Mouse (Mus musculus) olfactory bulb, adult 2 months (tissue): ENCODE results near the gene Asap3. TPM values are rescaled to one million over a fixed set of nuclear protein-coding genes. Genes with fewer than 3 reads are reported as not detected.

Experiments
- H3K27ac ChIP-seq: fragments of 200-500 bp; 2 replicates; pipeline ENCODE4 v1.5.1; 2012; ENCODE audit warnings: low read depth, low read length; ENCODE audit not compliant: insufficient read depth
- H3K4me1 ChIP-seq: fragments of 200-500 bp; 2 replicates; pipeline ENCODE4 v1.6.1; 2012; ENCODE audit warnings: low read length; ENCODE audit not compliant: control insufficient read depth, insufficient read depth
- H3K4me3 ChIP-seq: fragments of 200-500 bp; 2 replicates; pipeline ENCODE4 v1.5.1; 2012; ENCODE audit warnings: mild to moderate bottlenecking, low read depth, low read length, moderate library complexity; ENCODE audit not compliant: insufficient read depth
- CTCF ChIP-seq: fragments of 200-500 bp; IDR thresholded peaks from 2 replicates; pipeline ENCODE4 v1.5.1; 2012; ENCODE audit warnings: low read depth, mild to moderate bottlenecking, low read length, moderate library complexity; ENCODE audit not compliant: insufficient read depth
- POLR2A ChIP-seq: fragments of 200-500 bp; IDR thresholded peaks from 2 replicates; pipeline ENCODE4 v1.6.1; 2012; ENCODE audit warnings: mild to moderate bottlenecking, low read depth, low read length, moderate library complexity; ENCODE audit not compliant: insufficient read depth
- WGBS: fragments of 180-500 bp; shearing (Covaris S2); methylation state at CpG from one replicate; pipeline ENCODE4 v1.1.7; 2018; 5-methylcytosine and 5-hydroxymethylcytosine counted together
- polyA plus RNA-seq: library from polyadenylated mRNA; stranded (reverse); fragments of >200 nt; gene quantifications from 2 replicates; pipeline ENCODE4 v1.2.4, GENCODE M21; 2012; ENCODE audit warnings: low replicate concordance; ENCODE audit not compliant: missing spikeins, insufficient read depth, insufficient read length

The Asap3 gene
- polyA plus RNA-seq, 1 experiment, result not detected

DNA sequence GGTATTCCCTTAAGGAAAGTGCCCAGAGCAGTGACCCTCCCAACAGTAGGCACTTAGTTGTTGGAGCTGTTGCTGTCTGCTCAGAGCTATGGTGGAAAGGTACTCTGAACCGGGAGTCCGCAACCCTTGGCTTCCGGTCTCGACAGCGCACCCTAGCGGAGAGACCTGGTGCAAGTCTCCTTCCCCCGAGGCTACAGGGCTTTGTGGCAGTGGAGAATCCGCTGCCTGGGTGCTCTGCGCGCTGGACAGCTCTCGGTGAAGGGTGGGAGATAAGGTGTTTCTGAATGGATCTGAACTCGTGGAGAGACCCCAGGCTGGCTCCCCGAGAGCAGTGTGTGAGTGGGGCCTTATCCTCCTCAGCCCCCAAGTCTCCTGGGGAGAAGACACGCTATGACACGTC lies 26.2 kb upstream of the Asap3 start:
- no peak for TF ChIP-seq POLR2A
- TF ChIP-seq CTCF, result peak; percentile 54; the same call in 1 of the 2 replicates
- peaks cover 19% of the 10 kb centered on the region for H3K4me1 ChIP-seq
- H3K4me3 ChIP-seq, result peak overlapping the region; percentile 42
- WGBS, result 9% methylated on average over 15 of the region's 15 CpGs
- no peak overlapping the region for H3K27ac ChIP-seq

DNA sequence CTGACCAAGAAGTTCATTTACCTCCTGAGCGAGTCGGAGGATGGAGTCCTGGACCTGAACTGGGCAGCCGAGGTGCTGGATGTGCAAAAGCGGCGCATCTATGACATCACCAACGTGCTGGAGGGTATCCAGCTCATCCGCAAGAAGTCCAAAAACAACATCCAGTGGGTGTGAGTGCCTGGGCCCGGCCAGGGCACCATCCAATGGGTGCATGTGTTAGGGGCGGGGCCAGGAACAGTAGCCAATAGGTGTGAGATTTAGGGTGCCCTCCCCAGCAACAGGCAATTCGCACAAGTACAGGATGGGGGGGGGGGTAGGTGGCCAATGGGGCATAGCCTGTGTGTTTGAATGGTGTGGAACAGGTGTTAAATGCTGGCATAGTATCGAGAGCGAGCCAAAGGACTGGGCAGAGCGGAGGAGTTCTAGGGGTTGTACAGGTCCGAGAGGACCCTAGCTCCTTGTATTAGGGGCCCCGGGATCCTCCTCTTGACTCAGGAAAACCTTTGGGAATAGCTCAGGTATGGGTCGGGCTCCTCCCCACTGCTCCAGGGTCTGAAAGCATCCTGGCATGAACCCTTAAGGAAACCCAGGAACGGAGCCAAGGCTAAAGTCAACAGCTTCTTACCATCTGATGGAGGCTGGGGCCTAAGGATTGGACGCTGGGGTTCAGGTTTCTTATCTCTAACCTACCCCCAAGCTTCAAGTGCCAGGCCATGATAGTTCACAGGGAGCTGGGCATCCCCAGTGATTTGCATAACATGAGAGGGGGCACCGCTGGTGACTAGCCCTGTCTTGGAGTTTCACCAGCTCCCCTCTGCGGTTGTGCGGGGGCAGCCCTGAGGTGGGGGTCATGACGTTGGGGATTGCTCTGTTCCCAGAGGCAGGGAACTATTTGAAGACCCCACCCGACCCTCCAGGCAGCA lies 25.5 kb upstream of the Asap3 start:
- Histone ChIP-seq H3K4me1 (peaks cover 19% of the 10 kb centered on the region), H3K4me3 (peak overlapping the region; percentile 42), H3K27ac (no peak overlapping the region)
- TF ChIP-seq CTCF, result no peak
- no peak for TF ChIP-seq POLR2A
- WGBS, result 31% methylated on average over 23 of the region's 23 CpGs

DNA sequence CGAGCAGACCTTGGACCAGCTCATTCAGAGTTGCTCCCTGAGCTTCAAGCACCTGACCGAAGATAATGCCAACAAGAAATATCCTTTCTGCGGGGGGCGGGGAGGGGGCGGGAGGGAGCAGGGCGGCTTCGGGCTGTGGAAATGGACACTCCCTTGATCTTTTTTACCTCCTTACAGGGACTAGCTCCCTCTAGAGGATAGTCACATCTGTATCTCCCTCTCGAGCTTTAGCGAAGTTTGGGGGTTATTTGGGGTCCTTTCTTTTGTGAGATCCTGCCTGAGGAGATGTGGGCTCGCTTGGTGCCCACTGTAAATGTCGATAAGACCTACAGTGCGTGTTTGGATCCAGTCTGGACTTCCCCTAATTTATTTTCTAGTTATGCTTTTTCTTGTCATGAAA lies 24.8 kb upstream of the Asap3 start:
- H3K4me3 ChIP-seq, result no peak overlapping the region

DNA sequence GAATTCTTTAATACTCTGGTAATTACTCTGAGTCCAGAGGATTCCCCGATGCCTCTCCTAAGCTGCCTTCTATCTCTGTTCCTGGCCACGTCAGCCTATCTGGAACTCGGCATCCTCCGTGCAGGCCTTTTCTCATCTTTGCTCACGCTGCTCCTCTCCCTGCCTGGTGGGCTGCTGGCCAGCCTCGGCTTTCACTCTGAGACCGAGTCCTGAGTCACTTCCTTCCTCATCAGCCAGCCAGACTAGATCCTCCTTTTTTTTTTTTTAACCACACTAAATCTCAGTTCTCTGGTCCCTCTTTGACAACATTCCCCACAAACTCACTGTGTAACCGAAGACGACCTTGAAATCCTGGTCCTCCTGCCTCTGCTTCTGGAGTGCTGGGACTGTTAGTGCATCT lies 20.8 kb upstream of the Asap3 start:
- Histone ChIP-seq H3K4me3 (no peak overlapping the region), H3K27ac (no peak overlapping the region), H3K4me1 (peaks cover 7% of the 10 kb centered on the region; the same call in 1 of the 2 replicates)
- WGBS, result 67% methylated on average over 9 of the region's 9 CpGs
- no peak for TF ChIP-seq POLR2A

More for the DNA sequence above, 24.8 kb upstream of the Asap3 start:
- 38% methylated on average over 12 of the region's 12 CpGs for WGBS
- H3K4me1 ChIP-seq, result peaks cover 19% of the 10 kb centered on the region
- TF ChIP-seq CTCF, result no peak
- TF ChIP-seq POLR2A, result no peak
- H3K27ac ChIP-seq, result no peak overlapping the region

- TF ChIP-seq CTCF, result no peak
- TF ChIP-seq POLR2A, result no peak
- Histone ChIP-seq H3K4me3 (no peak overlapping the region), H3K27ac (no peak overlapping the region), H3K4me1 (no peaks in the 10 kb centered on the region)
- 90% methylated on average over 8 of the region's 8 CpGs for WGBS
Measured at GRCm38 (mm10) chr4:136186315-136186714, 19.9 kb upstream of the Asap3 start.

DNA sequence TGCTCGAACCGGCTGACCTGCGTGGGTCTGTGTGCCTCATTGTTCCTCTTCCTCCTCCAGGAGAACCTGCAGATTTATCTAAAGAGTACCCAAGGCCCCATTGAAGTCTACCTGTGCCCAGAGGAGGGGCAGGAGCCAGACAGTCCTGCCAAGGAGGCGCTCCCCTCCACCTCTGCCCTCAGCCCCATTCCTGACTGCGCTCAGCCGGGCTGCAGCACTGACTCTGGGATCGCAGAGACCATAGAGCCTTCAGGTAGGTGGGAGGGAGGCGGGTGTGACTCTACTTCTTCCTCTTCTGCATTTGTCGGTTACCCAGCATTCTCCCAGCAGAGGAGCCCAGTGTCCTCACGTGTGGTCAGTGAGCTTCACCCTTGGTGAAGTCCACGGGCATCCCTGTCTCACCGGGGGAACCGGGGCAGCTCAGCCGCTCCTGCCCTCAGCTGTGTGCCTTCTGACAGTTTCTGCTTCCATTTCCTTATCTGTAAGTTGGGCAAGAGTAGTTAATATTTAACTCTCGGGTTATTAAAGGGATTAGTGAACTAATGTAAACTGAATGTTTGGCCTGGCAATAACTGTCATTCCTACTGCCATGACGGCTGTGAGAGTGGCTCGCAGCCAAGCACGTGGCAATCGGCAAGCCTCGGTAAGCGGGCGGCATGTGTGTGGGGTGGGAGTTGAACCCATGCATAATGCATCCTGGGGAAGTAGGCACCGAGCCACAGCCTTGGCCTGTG lies 19.3 kb upstream of the Asap3 start:
- Histone ChIP-seq H3K4me3 (no peak overlapping the region), H3K4me1 (no peaks in the 10 kb centered on the region), H3K27ac (no peak overlapping the region)
- TF ChIP-seq CTCF (no peak), POLR2A (no peak)
- WGBS, result 78% methylated on average over 23 of the region's 23 CpGs

DNA sequence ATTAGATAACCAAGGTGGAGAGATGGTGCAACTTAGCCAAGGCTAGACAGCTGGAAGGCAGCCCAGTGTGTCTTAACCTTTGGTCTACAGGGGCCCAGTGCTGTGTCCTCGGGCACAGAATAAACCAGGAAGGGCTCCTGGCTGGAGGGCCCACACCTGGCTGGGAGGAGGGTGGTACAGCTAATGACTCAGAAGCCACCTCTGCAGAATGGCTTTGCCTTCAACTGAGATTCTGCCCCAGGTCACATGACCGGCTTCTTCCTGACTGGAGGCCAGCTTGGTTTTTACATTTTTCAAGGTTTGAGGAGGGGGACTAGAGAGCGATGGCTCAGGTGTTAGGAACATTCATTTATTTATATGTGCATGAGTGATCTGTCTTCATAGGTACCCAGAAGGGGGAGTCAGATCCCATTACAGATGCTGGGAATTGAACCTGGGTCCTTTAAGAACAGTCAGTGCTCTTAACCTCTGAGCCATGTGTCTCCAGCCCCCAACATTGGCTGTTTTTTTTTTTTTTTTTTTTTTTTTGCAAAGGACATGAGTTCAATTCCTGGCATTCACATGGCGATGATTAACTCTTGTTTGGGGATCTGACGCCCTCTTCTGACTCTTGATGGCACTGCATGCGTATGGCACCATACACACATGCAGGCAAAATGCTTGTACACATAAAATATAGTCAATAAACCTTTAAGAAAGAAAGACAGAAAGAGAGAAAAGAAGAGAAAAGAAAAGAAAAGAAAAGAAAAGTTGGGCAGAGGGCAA lies 17.0 kb upstream of the Asap3 start:
- H3K27ac ChIP-seq, result no peak overlapping the region
- H3K4me1 ChIP-seq, result no peaks in the 10 kb centered on the region
- H3K4me3 ChIP-seq, result no peak overlapping the region
- no peak for TF ChIP-seq POLR2A
- TF ChIP-seq CTCF, result no peak
- 88% methylated on average over 6 of the region's 6 CpGs for WGBS

DNA sequence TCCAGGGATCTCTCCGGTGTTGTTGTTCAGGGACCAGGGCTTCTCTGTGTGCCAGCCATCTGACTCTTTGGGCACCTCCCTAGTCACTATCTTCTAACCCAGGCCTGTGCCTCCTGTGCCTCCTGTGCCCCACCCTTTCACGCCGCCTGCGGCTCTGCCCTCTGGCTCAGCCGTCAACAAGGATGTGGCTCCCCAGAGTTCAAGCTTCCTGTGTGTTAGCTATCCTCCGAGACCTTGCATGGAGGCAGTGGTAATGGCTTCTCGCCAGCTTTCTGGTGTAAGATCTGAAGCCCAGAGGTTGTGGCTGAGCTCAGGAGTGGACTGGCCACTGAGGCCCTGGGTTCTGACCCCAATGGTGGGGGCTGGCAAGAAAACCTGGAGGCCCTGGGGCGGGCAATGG lies 16.3 kb upstream of the Asap3 start:
- no peak for TF ChIP-seq CTCF
- no peak for TF ChIP-seq POLR2A
- H3K27ac ChIP-seq, result no peak overlapping the region
- 92% methylated on average over 8 of the region's 8 CpGs for WGBS
- H3K4me3 ChIP-seq, result no peak overlapping the region
- H3K4me1 ChIP-seq, result no peaks in the 10 kb centered on the region
